Mouse (Mus musculus) kidney, adult 2 months (tissue): ENCODE results near the gene Higd1b. TPM values are rescaled to one million over a fixed set of nuclear protein-coding genes. Genes with fewer than 3 reads are reported as not detected.

Experiments
- DNase-seq: peaks from one replicate; pipeline ENCODE4 v3.0.0; 2021
- H3K27ac ChIP-seq: fragments of 200-500 bp; 2 replicates; pipeline ENCODE4 v1.5.1; 2012; ENCODE audit warnings: low read depth, low read length, control low read depth, inconsistent platforms; ENCODE audit not compliant: insufficient read depth
- H3K27me3 ChIP-seq: fragments of 200-500 bp; replicated peaks from 2 replicates; pipeline ENCODE4 v1.6.1; 2012; ENCODE audit warnings: mild to moderate bottlenecking, moderate library complexity, low read length, inconsistent platforms; ENCODE audit not compliant: control insufficient read depth, insufficient read depth
- H3K36me3 ChIP-seq: fragments of 200-500 bp; 2 replicates; pipeline ENCODE4 v1.6.1; 2012; ENCODE audit warnings: mild to moderate bottlenecking, moderate library complexity, low read length, inconsistent platforms; ENCODE audit not compliant: control insufficient read depth, insufficient read depth
- H3K4me1 ChIP-seq: fragments of 200-500 bp; 2 replicates; pipeline ENCODE4 v1.6.1; 2011; ENCODE audit warnings: low read length; ENCODE audit not compliant: control insufficient read depth, insufficient read depth
- H3K4me3 ChIP-seq: fragments of 200-500 bp; 2 replicates; pipeline ENCODE4 v1.5.1; 2011; ENCODE audit warnings: mild to moderate bottlenecking, low read depth, low read length, control low read depth; ENCODE audit not compliant: insufficient read depth
- CTCF ChIP-seq: fragments of 200-500 bp; conservative IDR thresholded peaks from 2 replicates; pipeline ENCODE4 v1.5.1; 2011; ENCODE audit warnings: low read depth, mild to moderate bottlenecking, control low read depth, low read length, moderate library complexity, mixed read lengths; ENCODE audit not compliant: insufficient read depth, insufficient read length
- POLR2A ChIP-seq: fragments of 200-500 bp; IDR thresholded peaks from one replicate; pipeline ENCODE4 v1.6.1; 2011; ENCODE audit warnings: low read depth, low read length, control low read depth
- WGBS: fragments of 180-500 bp; shearing (Covaris S2); methylation state at CpG from one replicate; pipeline ENCODE4 v1.1.7; 2018; 5-methylcytosine and 5-hydroxymethylcytosine counted together
- polyA plus RNA-seq: library from polyadenylated mRNA; depleted of rRNA; stranded (reverse); fragments of >200 nt; gene quantifications from 2 replicates; pipeline ENCODE4 v1.2.3, GENCODE M21; 2012; rRNA removed

The Higd1b gene
- 2.2 and 4.1 TPM in 2 replicates for polyA plus RNA-seq

DNA sequence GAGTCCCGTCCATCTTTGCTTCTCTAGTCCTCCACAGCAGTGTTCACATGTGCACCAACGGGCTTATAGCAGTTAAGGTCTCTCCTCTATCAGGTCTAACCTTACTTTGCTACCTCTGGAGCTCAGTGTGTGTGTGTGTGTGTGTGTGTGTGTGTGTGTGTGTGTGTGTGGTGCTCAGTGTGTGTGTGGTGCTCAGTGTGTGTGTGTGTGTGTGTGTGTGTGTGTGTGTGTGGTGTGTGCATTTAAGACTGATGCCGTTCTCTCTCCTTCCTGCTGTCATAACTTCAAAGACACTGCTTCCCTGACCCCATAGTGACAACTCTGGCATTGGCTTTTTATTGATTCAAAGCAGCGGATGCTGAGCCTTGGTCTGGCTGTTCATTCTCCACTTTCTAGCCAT lies at the start of gene Higd1b:
Gene Higd1b, plus strand, starts transcription at position 301 of the 400 bp plus-strand sequence.
- Histone ChIP-seq H3K4me1 (no peaks in the 10 kb centered on the region), H3K36me3 (no peaks in the 10 kb centered on the region), H3K27me3 (no peaks in the 10 kb centered on the region), H3K4me3 (no peak within 1 kb of the TSS), H3K27ac (peak within 1 kb of the TSS; percentile 46; the same call in 1 of the 2 replicates)
- WGBS: 65% methylated on average over 4 of the region's 4 CpGs
- no peak for TF ChIP-seq CTCF
- no peak for TF ChIP-seq POLR2A
- DNase-seq: no peak

DNA sequence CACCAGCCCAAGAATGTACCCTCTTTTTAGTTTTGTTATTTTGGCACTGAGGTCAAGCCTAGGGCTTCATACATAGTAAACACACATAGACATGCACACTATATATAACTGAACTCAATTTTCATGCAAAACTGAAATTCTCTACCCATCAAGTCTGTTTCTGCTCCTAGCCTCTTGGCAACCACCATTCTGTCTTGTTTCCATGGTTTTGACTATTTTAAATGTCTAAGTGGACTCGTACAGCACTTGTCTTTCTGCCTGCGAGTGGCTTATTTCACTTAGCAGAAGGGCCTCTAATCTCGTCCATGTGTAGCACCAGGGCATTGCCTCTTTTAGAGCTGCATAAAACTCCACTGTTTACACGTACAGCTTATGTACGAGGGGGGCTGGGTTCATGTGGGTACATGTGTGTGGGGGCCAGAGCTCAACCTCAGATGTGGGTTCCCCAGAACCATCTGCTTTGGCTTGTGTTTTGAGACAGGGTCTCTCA lies 47.9 kb upstream of the Higd1b start:
- H3K4me3 ChIP-seq: no peak overlapping the region
- H3K36me3 ChIP-seq: no peaks in the 10 kb centered on the region
- 85% methylated on average over 5 of the region's 5 CpGs for WGBS
- no peak for DNase-seq
- H3K27me3 ChIP-seq: no peaks in the 10 kb centered on the region
- TF ChIP-seq POLR2A: no peak
- no peak for TF ChIP-seq CTCF
- H3K4me1 ChIP-seq: peaks cover 6% of the 10 kb centered on the region; the same call in 1 of the 2 replicates
- no peak overlapping the region for H3K27ac ChIP-seq

DNA sequence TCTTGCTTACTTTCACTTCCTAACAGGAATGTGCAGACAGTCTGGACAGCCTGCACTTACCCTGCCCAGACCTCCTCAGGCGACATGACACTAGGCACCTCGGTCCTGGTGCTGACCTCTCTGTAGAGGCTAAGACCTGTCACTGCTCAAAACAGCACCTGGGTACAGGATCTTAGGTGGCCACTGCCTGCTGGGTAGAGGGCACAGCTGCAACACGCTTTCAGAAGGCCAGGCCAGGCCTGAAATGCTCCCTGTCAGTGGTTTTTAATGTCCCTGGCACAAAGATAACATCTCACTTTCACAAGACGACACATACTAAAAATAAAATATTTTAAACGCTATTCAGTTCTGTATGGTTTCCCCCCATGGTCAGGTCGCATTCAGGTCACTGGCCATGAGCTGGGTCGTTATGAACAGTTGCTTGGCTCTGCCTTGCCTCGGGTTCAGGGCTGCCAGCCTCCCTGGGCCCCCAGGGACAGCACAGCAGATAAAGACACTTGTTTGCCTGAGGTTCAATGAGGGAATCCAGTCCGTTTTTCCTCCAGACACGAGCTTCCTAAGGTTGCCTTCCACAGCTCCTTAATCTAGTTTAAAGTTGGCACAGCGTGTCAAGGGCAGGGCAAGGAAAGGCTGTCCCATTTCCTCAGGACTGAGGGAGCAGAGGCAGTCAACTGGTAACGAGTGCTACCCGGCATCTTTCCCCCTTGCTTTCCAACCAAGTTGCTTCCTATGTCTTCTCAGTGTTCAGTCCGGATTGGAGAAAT lies 43.8 kb upstream of the Higd1b start:
- WGBS: 27% methylated on average over 14 of the region's 14 CpGs
- Histone ChIP-seq H3K27ac (peak overlapping the region; percentile 57), H3K36me3 (no peaks in the 10 kb centered on the region), H3K27me3 (no peaks in the 10 kb centered on the region), H3K4me3 (no peak overlapping the region), H3K4me1 (peaks cover 6% of the 10 kb centered on the region; the same call in 1 of the 2 replicates)
- peak; percentile 43 for DNase-seq
- no peak for TF ChIP-seq POLR2A
- no peak for TF ChIP-seq CTCF

DNA sequence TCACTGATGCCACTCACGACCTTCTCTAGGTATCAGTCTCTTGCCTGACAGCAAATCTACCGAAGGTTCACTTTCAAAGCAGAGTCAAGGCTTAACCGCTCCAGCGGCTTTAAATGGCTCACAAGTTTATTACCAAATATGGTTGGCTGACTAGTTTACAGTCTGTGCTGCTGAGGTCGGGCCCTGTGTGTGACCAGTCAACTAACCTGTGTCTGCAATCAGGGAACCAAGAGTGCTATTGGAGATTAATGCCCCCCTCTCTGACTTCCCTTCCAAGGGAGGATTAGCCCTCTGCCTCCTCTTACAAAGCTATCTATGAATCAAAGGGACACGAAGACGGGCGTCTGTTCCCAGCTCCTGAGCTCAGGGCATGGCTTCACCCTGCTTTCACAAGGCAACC lies 41.5 kb upstream of the Higd1b start:
- Histone ChIP-seq H3K27ac (no peak overlapping the region), H3K4me1 (peaks cover 6% of the 10 kb centered on the region; the same call in 1 of the 2 replicates), H3K4me3 (no peak overlapping the region), H3K27me3 (no peaks in the 10 kb centered on the region), H3K36me3 (no peaks in the 10 kb centered on the region)
- DNase-seq: no peak
- WGBS: 47% methylated on average over 8 of the region's 8 CpGs
- TF ChIP-seq POLR2A (no peak), CTCF (no peak)

DNA sequence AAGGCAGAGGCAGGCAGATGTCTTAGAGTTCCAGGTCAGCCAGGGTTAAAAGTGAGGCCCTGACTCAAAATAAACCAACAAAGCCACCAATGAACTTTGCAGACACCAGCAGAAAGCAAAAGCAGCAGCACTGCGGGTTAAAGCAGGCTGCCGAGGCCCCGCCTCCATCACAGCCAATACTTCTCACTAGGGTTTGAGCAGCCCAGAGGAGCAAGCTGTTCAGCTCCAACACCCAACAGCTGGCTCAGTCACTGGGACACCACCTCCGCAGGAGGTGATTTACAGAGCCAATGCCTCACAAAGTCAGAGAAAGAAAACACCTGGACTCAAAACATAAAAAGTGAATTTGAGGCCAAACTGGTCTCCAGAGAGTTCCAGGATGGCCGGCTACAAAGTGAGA lies 32.2 kb upstream of the Higd1b start:
- WGBS: 54% methylated on average over 5 of the region's 5 CpGs
- no peak for DNase-seq
- H3K4me1 ChIP-seq: no peaks in the 10 kb centered on the region
- H3K4me3 ChIP-seq: no peak overlapping the region
- H3K36me3 ChIP-seq: no peaks in the 10 kb centered on the region
- H3K27ac ChIP-seq: no peak overlapping the region
- no peaks in the 10 kb centered on the region for H3K27me3 ChIP-seq
- TF ChIP-seq POLR2A: no peak
- TF ChIP-seq CTCF: no peak

DNA sequence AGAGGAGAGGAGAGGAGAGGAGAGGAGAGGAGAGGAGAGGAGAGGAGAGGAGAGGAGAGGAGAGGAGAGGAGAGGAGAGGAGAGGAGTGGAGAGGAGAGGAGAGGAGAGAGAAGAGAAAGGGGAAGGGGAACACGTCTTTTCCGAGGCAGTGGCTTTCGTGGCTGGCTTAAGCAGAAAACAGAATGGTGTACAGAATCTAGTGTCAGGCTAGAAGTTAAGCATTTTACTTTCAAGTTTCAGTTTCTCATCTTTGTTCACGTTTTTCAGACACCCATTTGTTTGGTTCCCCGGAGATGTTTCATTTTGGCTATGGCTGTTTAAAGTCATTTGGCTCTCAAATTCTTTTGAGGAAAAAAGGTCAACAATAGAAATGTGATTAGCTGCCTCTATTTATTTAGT lies 27.4 kb upstream of the Higd1b start:
- H3K27ac ChIP-seq: no peak overlapping the region
- 53% methylated on average over 5 of the region's 5 CpGs for WGBS
- H3K36me3 ChIP-seq: no peaks in the 10 kb centered on the region
- H3K4me3 ChIP-seq: no peak overlapping the region
- no peak for TF ChIP-seq CTCF
- TF ChIP-seq POLR2A: no peak
- no peaks in the 10 kb centered on the region for H3K4me1 ChIP-seq
- no peak for DNase-seq
- H3K27me3 ChIP-seq: no peaks in the 10 kb centered on the region

DNA sequence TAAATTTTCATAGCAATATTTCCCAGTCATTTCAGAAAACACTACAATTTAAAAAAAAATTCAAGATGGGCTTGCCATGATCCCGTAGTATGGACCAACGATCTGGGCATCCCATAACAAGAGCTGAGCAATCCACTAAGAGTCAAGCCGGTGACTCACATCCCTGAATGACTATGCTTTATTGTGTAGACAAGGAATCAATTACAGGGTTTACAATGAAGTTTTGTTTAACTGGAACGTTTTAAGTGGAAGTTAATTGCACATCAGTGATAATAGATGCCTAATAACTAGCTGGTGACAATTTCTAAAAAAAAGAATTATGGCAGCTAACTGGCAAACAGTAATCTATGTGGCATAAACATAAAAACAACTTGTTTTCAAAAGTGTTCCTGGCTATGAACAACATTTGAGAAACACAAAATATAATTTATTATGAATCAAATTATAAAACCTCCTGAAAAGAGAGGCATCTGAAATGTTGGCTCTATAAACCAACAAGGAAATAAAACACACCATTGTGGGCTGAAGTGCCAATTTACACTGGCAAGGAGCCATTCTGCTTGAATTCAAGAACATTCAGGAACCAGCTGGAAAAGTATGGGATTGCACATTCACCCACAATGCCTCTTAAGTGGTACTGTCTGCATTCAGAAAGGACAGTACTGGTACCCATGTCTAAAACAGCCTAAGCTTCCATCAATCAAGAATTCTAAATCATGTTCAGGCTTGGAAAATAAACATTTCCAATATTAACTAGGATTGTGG lies 24.7 kb upstream of the Higd1b start:
- TF ChIP-seq CTCF (no peak), POLR2A (no peak)
- Histone ChIP-seq H3K36me3 (no peaks in the 10 kb centered on the region), H3K27ac (no peak overlapping the region), H3K4me1 (no peaks in the 10 kb centered on the region), H3K4me3 (no peak overlapping the region), H3K27me3 (no peaks in the 10 kb centered on the region)
- WGBS: 46% methylated on average over 4 of the region's 4 CpGs
- peak; percentile 17 for DNase-seq
